Mouse (Mus musculus) gastrocnemius, adult 2 months (tissue): ENCODE measurements at regions not wholly inside any gene's neighbourhood (a gene's known extent, or its start where the extent isn't known, plus 50 kb on each side); places are given as distances from the start of the nearest gene placed in this dataset.
"Not testable (repeated sequence)": the region's sequence is repeated elsewhere in the genome, so short reads cannot be mapped to it uniquely, and the experiment has no call there.

Experiments
- DNase-seq: peaks from one replicate; pipeline ENCODE4 v3.0.0; 2022
- H3K27ac ChIP-seq: fragments of 200-600 bp; 2 replicates; pipeline ENCODE4 v1.8.1; 2022; ENCODE audit warnings: mild to moderate bottlenecking
- H3K4me3 ChIP-seq: fragments of 200-600 bp; 2 replicates; pipeline ENCODE4 v1.8.1; 2022; ENCODE audit warnings: mild to moderate bottlenecking, moderate library complexity
- CTCF ChIP-seq: fragments of 200-600 bp; IDR thresholded peaks from 2 replicates; pipeline ENCODE4 v1.8.1; 2022; ENCODE audit warnings: antibody characterized with exemption, mild to moderate bottlenecking, moderate library complexity
- intact Hi-C: fragments of 180-260 bp; cut with DNase I; formaldehyde crosslinking; loops from one replicate; pipeline ENCODE4 v1.15.1; 2025

- DNase-seq = not testable (repeated sequence)
These were observed 339.0 kb downstream of the Dync2h1 start for GRCm38 (mm10) chr9:6845281-6845680.

GRCm38 (mm10) chr9:6834936-6835335 lies 349.3 kb downstream of the Dync2h1 start:
- DNase-seq, H3K27ac ChIP-seq, intact Hi-C loops, H3K4me3 ChIP-seq: not testable (repeated sequence)

More at GRCm38 (mm10) chr9:6845281-6845680, 339.0 kb downstream of the Dync2h1 start:
- H3K4me3 ChIP-seq, intact Hi-C loops, H3K27ac ChIP-seq: not testable (repeated sequence)

GRCm38 (mm10) chr9:6834470-6834869 lies 349.8 kb downstream of the Dync2h1 start:
- no peak for TF ChIP-seq CTCF
- Histone ChIP-seq H3K4me3 (no peak overlapping the region), H3K27ac (no peak overlapping the region)
- no peak for DNase-seq
- intact Hi-C loops = no loop called here

- Histone ChIP-seq H3K27ac (no peak overlapping the region), H3K4me3 (no peak overlapping the region)
- intact Hi-C loops = no loop called here
- TF ChIP-seq CTCF = no peak
- no peak for DNase-seq
These were observed 351.4 kb downstream of the Dync2h1 start for GRCm38 (mm10) chr9:6832862-6833261.

GRCm38 (mm10) chr9:6831642-6832041 lies 352.6 kb downstream of the Dync2h1 start:
- DNase-seq, H3K4me3 ChIP-seq, intact Hi-C loops, H3K27ac ChIP-seq: not testable (repeated sequence)

GRCm38 (mm10) chr9:6826581-6826980 lies 357.7 kb downstream of the Dync2h1 start:
- DNase-seq = no peak
- Histone ChIP-seq H3K4me3 (no peak overlapping the region), H3K27ac (no peak overlapping the region)
- TF ChIP-seq CTCF = no peak
- intact Hi-C loops = no loop called here

- no peak for DNase-seq
- Histone ChIP-seq H3K4me3 (no peak overlapping the region), H3K27ac (no peak overlapping the region)
- intact Hi-C loops = no loop called here
- no peak for TF ChIP-seq CTCF
These were observed 358.6 kb downstream of the Dync2h1 start for GRCm38 (mm10) chr9:6825609-6826008.

GRCm38 (mm10) chr9:6823946-6824345 lies 360.3 kb downstream of the Dync2h1 start:
- intact Hi-C loops, H3K4me3 ChIP-seq, H3K27ac ChIP-seq, DNase-seq: not testable (repeated sequence)

GRCm38 (mm10) chr9:6823536-6823935 lies 360.7 kb downstream of the Dync2h1 start:
- intact Hi-C loops = no loop called here
- Histone ChIP-seq H3K4me3 (no peak overlapping the region), H3K27ac (no peak overlapping the region)
- no peak for DNase-seq
- no peak for TF ChIP-seq CTCF

- no peak for TF ChIP-seq CTCF
- Histone ChIP-seq H3K4me3 (no peak overlapping the region), H3K27ac (no peak overlapping the region)
- DNase-seq = no peak
- intact Hi-C loops = no loop called here
These were observed 407.6 kb downstream of the Dync2h1 start for GRCm38 (mm10) chr9:6776671-6777070.

GRCm38 (mm10) chr9:6741478-6741877 lies 442.8 kb downstream of the Dync2h1 start:
- no peak for DNase-seq
- no peak overlapping the region for H3K4me3 ChIP-seq
- no peak for TF ChIP-seq CTCF
- intact Hi-C loops = no loop called here
- no peak overlapping the region for H3K27ac ChIP-seq

- Histone ChIP-seq H3K27ac (no peak overlapping the region), H3K4me3 (no peak overlapping the region)
- intact Hi-C loops = no loop called here
- no peak for TF ChIP-seq CTCF
- no peak for DNase-seq
These were observed 447.8 kb downstream of the Dync2h1 start for GRCm38 (mm10) chr9:6736411-6736810.

GRCm38 (mm10) chr9:6726411-6726810 lies 456.8 kb upstream of the Ddi1 start:
- no peak overlapping the region for H3K4me3 ChIP-seq
- no peak for TF ChIP-seq CTCF
- no peak overlapping the region for H3K27ac ChIP-seq

GRCm38 (mm10) chr9:6677225-6677718 lies 407.6 kb upstream of the Ddi1 start:
- no peak for DNase-seq
- Histone ChIP-seq H3K27ac (no peak overlapping the region), H3K4me3 (no peak overlapping the region)
- TF ChIP-seq CTCF = no peak
- intact Hi-C loops = no loop called here

More at GRCm38 (mm10) chr9:6726411-6726810, 456.8 kb upstream of the Ddi1 start:
- no peak for DNase-seq
- intact Hi-C loops = no loop called here
